Mouse (Mus musculus) mouse trophoblast stem cell (cell line): ENCODE data around the gene Vcp.

Source experiments
- in situ Hi-C, 2 experiments: fragments of 300-500 bp; cut with MseI, MboI; formaldehyde crosslinking; loops; 2 replicates in 1 of 2; 3 replicates in 1 of 2; pipeline ENCODE4 v1.15.1; 2025

Vcp gene

GRCm38 (mm10) chr4:42972952-42973351 is 27.4 kb downstream of the Vcp start:
- in situ Hi-C loops, result no loop called here

GRCm38 (mm10) chr4:42969304-42969703 is 31.0 kb downstream of the Vcp start, which contains the start of gene 1700022I11Rik:
Gene 1700022I11Rik (plus strand): TSS chr4:42969604.
- in situ Hi-C loops, result no loop called here

GRCm38 (mm10) chr4:42965039-42965719 is 35.1 kb downstream of the Vcp start:
- in situ Hi-C loops, result no loop called here

GRCm38 (mm10) chr4:42963480-42963879 is 36.8 kb downstream of the Vcp start:
- in situ Hi-C loops, result no loop called here

- in situ Hi-C loops, result no loop called here
These were observed 38.7 kb downstream of the Vcp start for GRCm38 (mm10) chr4:42961592-42961991.

- in situ Hi-C loops, result no loop called here
These were observed 40.9 kb downstream of the Vcp start for GRCm38 (mm10) chr4:42959382-42959781.

GRCm38 (mm10) chr4:42958942-42959341 is 41.4 kb downstream of the Vcp start:
- in situ Hi-C loops, result no loop called here

- in situ Hi-C loops, result no loop called here
These were observed 42.3 kb downstream of the Vcp start for GRCm38 (mm10) chr4:42957979-42958378.

GRCm38 (mm10) chr4:42957306-42957705 is 43.0 kb downstream of the Vcp start:
- in situ Hi-C loops, result no loop called here

- in situ Hi-C loops, result no loop called here
These were observed 43.7 kb downstream of the Vcp start for GRCm38 (mm10) chr4:42956581-42956980.

- in situ Hi-C loops, result no loop called here
These were observed 45.1 kb downstream of the Vcp start for GRCm38 (mm10) chr4:42955200-42955599.

GRCm38 (mm10) chr4:42954297-42954696 is 46.0 kb downstream of the Vcp start:
- in situ Hi-C loops, result no loop called here

- in situ Hi-C loops, result no loop called here
These were observed 46.7 kb downstream of the Vcp start for GRCm38 (mm10) chr4:42953435-42954094.

- in situ Hi-C loops, result no loop called here
These were observed 47.7 kb downstream of the Vcp start for GRCm38 (mm10) chr4:42952563-42952962.

GRCm38 (mm10) chr4:42951206-42952195 is 48.8 kb downstream of the Vcp start:
- in situ Hi-C loops, result no loop called here

- in situ Hi-C loops, result no loop called here
These were observed 50.2 kb downstream of the Vcp start for GRCm38 (mm10) chr4:42950065-42950558.

- in situ Hi-C loops, result no loop called here
These were observed 50.6 kb downstream of the Vcp start, which contains the start of gene Dnajb5 for GRCm38 (mm10) chr4:42949676-42950051. Gene Dnajb5 (plus strand): TSS chr4:42949814.

GRCm38 (mm10) chr4:42949051-42949675 is 51.1 kb downstream of the Vcp start:
- in situ Hi-C loops, result no loop called here

- in situ Hi-C loops, result no loop called here
These were observed 51.8 kb downstream of the Vcp start for GRCm38 (mm10) chr4:42948527-42948926.

- in situ Hi-C loops, result no loop called here
These were observed 53.5 kb downstream of the Vcp start for GRCm38 (mm10) chr4:42946733-42947290.

GRCm38 (mm10) chr4:42945952-42946351 is 54.4 kb downstream of the Vcp start:
- in situ Hi-C loops, result no loop called here
